Mouse (Mus musculus) G1E-ER4 (cell line): ENCODE measurements around the gene Gas2l2. TPM values are rescaled to one million over a fixed set of nuclear protein-coding genes. Genes with fewer than 3 reads are reported as not detected.

Experiments used
- GATA1 ChIP-seq: IDR thresholded peaks from one replicate; pipeline ENCODE4 v1.8.0; 2012; ENCODE audit warnings: low read length, inconsistent platforms
- polyA plus RNA-seq: library from polyadenylated mRNA; stranded (reverse); fragments of >175 nt; gene quantifications from 2 replicates; pipeline ENCODE4 v1.2.3, GENCODE M21; 2012

The Gas2l2 gene
- polyA plus RNA-seq, 1 experiment, result not detected

- TF ChIP-seq GATA1, result no peak
Measured at GRCm38 (mm10) chr11:83418566-83418965, 10.7 kb downstream of the Gas2l2 start.

- no peak for TF ChIP-seq GATA1
Measured at GRCm38 (mm10) chr11:83417708-83418107, 11.5 kb downstream of the Gas2l2 start.

GRCm38 (mm10) chr11:83417080-83417479 lies 12.2 kb downstream of the Gas2l2 start:
- TF ChIP-seq GATA1, result no peak

GRCm38 (mm10) chr11:83410510-83410909 lies 18.7 kb downstream of the Gas2l2 start:
- TF ChIP-seq GATA1, result no peak

DNA sequence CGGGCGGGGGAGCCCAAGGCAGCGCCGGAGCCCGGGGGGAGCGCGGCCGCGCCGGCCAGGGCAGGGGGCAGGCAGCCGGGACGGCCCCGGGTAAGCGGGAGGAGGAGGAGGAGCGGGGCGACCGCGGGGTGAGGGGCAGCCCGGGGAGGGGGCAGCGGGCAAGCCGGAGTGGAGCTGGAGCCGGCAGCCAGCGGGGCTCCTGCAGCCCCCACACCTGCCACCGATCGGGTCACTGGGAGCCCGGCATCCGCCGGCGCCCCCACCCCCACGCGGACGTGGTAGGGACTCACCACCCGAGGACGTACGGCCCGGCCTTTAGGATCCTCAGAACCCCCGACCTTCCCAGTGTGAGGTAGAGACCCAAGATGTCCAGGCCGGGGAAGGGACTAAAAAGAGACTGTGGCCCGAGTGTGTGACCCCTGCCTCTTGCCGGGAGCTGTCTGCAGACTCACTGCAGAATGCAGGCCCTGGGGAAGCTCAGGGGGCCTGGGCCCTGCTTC lies 19.4 kb downstream of the Gas2l2 start:
- no peak for TF ChIP-seq GATA1

GRCm38 (mm10) chr11:83409087-83409754 lies 20.0 kb downstream of the Gas2l2 start, which contains the start of gene Rasl10b:
Gene Rasl10b, plus strand, starts transcription at chr11:83409137.
- no peak for TF ChIP-seq GATA1

DNA sequence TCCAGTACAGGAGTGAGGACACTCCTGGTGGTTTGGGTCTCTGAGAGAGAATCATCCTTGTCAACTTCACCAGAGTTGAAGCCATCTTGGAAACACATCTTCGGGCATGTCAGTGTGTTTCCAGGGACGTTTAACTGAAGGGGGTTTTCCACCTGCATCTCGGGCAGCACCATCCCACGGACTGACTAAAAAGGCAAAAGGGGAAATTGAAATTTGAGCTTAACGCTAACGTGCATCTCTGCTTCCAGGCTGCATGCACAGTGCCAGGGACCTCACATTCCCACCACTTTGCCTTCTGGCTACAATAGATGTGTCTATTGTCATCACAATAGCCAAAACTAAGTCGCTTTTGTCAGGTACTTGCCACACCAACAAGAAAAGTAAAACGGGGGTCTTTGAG lies 21.0 kb downstream of the Gas2l2 start:
- no peak for TF ChIP-seq GATA1

GRCm38 (mm10) chr11:83406391-83406790 lies 22.9 kb downstream of the Gas2l2 start:
- TF ChIP-seq GATA1, result no peak

- TF ChIP-seq GATA1, result no peak
Measured at GRCm38 (mm10) chr11:83403787-83404186, 25.5 kb downstream of the Gas2l2 start.

DNA sequence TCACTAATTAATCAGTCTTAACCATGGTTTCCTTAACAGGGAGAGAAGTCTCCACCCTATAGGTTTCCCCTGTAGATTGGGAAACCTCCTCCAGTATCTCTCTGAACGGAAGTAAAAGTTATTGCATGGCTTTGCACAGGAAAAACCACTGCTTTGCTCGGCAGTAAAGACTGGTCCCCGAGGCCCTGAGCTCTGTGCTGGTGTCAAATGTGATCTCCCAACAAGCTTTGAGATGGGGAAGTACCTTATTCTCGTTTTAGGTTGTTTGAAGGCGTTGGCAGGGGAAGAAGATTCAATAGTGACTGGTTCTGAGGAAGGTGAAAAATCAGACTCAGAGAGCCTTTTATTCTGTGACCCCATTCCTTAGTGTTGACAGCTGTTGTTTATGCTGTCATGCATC lies 30.5 kb downstream of the Gas2l2 start:
- TF ChIP-seq GATA1, result no peak

DNA sequence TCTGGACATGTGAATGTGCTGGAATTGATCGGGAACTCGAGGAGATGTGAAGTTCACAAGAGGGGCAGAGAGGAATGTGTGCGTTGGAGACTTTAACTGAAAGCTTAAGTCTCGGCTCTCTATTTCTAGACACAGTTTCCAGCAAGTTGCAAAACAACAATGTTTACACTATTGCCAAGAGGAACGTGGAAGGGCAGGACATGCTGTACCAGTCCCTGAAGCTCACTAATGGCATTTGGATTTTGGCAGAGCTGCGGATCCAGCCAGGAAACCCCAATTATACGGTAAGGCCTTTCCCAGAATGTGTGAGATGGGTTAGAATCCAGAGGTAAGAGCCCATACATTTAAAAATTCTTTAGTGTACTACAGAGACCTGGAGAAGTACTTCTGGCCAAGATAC lies 31.6 kb downstream of the Gas2l2 start:
- TF ChIP-seq GATA1, result no peak

DNA sequence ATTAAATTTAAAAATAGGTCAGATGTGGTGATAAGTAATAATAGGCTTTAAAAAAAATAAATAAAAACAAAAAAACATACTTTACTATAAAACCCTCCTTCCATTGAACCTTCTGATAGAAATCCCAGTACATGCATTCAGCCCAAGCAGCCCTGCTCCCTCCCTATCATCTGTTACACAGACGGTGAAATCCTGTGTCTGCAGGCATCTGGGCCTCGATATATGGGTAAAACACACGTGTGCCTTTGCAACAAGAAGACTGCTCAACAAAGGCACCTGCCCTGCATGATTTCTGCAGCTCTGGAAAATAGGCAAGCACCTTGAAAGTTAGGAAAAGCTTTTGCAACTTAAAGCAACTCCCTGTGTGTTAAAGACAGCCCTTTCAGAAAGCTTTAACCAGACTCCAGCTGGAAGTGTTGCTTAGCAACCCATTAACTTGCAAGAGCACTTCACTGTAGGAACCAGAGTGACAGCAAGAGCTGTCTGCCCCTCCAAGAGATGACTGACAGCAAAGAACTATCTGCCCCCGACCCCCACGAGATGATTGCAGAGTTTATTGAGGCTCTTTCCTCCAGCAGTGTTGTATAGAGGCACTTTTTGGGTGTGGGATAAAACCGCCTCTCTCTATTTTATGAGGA lies 34.3 kb downstream of the Gas2l2 start:
- TF ChIP-seq GATA1, result no peak

DNA sequence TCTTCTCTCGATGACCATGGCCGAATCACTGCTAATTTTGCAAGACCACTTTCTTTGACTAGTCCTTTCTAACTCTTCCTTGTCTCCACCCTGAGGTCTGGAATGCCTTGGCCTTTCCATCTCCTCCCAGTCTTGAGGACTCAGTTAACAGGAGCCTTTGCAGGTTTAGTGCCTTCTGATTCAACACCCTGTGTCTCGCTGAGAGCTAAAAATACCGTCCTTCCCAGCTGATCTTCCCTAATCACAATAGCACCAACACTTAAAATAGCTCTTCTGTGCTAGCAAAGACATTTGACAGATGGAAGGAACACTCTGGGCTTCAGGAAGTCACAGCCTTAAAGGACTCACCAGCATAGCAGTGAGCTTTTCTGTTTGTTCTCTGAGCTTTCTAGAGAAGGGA lies 36.2 kb downstream of the Gas2l2 start:
- TF ChIP-seq GATA1, result no peak

DNA sequence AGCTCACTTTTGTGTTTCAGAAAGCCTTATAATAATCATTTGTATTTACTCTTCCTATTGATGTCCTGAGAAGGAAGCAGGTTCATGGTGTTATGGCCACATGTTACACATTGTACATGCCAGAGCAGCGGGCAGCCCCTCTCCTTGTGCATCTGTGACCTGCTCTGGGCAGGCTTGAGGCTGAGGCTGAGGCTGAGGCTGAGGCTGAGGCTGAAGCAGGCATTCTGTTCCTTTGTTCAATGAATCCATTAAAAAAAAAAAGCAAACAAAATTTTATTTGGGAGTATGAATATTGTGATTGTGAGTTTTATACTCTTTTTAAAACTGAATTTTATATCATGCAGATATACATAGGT lies 45.7 kb downstream of the Gas2l2 start:
- TF ChIP-seq GATA1, result no peak

DNA sequence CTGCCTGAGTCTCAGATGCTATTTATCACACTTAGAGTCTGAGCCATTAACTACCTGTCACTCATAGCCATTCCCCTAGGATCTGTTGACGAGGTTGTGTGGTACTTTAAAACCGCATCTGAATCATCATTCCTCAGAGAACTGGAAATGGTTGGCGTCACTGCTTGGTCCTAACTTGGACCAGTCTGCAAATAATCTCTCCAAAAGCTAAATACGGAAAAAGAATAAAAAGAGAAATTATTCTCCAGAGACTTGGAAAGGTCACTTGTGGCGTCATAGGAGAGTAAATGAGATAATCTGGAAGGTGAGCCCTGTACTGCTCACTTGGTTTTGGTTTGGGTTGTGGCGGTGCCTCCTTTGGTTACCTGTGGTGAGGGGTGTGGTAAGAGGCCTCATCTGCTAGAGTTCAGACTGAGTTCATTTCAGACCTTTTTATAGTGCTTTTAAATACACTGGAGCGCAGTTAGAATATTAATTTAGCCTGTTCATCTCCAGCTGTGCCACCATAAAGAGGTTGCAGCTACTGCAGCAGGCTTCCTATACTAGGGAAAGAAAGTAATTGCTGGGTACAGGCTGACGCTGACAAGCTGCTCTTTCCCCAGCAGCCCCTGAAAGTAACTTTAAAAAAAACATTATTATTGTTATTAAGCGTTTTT lies 46.3 kb downstream of the Gas2l2 start:
- TF ChIP-seq GATA1, result no peak

- peak; percentile 41 for TF ChIP-seq GATA1
Measured at GRCm38 (mm10) chr11:83379745-83380341, 49.4 kb downstream of the Gas2l2 start.

Other genes starting within 250 kb of the Gas2l2 start
- not detected in 2 replicates for gene Slfn3, start 238.1 kb downstream of the Gas2l2 start, polyA plus RNA-seq
- 0.02 TPM in 2 replicates for gene Slfn14, start 142.7 kb downstream of the Gas2l2 start, polyA plus RNA-seq
- gene Ap2b1, start 130.4 kb downstream of the Gas2l2 start, polyA plus RNA-seq, result 14.0 and 19.2 TPM in 2 replicates
- 3.4 and 5.4 TPM in 2 replicates for gene Pex12, start 126.9 kb downstream of the Gas2l2 start, polyA plus RNA-seq
- gene Rasl10b, start 20.3 kb downstream of the Gas2l2 start, polyA plus RNA-seq, result 0.16 and 0.17 TPM in 2 replicates
- not detected in 2 replicates for gene 1700020L24Rik, start 8.2 kb upstream of the Gas2l2 start, polyA plus RNA-seq
- not detected in 2 replicates for gene Mmp28, start 33.6 kb upstream of the Gas2l2 start, polyA plus RNA-seq
- 56.0 and 73.0 TPM in 2 replicates for gene Taf15, start 43.6 kb upstream of the Gas2l2 start, polyA plus RNA-seq
- not detected in 2 replicates for gene Heatr9, start 92.7 kb upstream of the Gas2l2 start, polyA plus RNA-seq
- not detected in 2 replicates for gene Ccl5, start 101.1 kb upstream of the Gas2l2 start, polyA plus RNA-seq
- gene Ccl9, start 149.2 kb upstream of the Gas2l2 start, polyA plus RNA-seq, result not detected in 2 replicates
- gene Ccl6, start 163.6 kb upstream of the Gas2l2 start, polyA plus RNA-seq, result not detected in 2 replicates
- not detected in 2 replicates for gene Rpl9-ps1, start 216.2 kb upstream of the Gas2l2 start, polyA plus RNA-seq
- not detected in 2 replicates for gene Ccl3, start 219.9 kb upstream of the Gas2l2 start, polyA plus RNA-seq
- gene Ccl4, start 233.1 kb upstream of the Gas2l2 start, polyA plus RNA-seq, result not detected in 2 replicates